Mouse (Mus musculus): ENCODE results near the gene Nxnl2.

The Nxnl2 gene

GRCm38 (mm10) chr13:51170691-51171680 is at the start of gene Nxnl2:
Gene Nxnl2, plus strand, starts transcription at chr13:51171022.
- in situ Hi-C loops (cut with MboI; ENCODE audit: low pct_unique_long_range_greater_than_20kb in 1 of 2, low sequenced_read_pairs in 2 of 2, unreplicated experiment in 1 of 2): no loop called here

GRCm38 (mm10) chr13:51121966-51122365 is 48.9 kb upstream of the Nxnl2 start:
- in situ Hi-C loops (cut with MboI; ENCODE audit: low pct_unique_long_range_greater_than_20kb in 1 of 2, low sequenced_read_pairs in 2 of 2, unreplicated experiment in 1 of 2): loop anchor here in 1 of 2 experiments (25.0 kb wide), 1 partner anchor 290 kb away; the partner anchor contains the start of gene S1pr3

- in situ Hi-C loops (cut with MboI; ENCODE audit: low pct_unique_long_range_greater_than_20kb in 1 of 2, low sequenced_read_pairs in 2 of 2, unreplicated experiment in 1 of 2): loop anchor here in 1 of 2 experiments (25.0 kb wide), 1 partner anchor 290 kb away; the partner anchor contains the start of gene S1pr3
These were observed 48.1 kb upstream of the Nxnl2 start for GRCm38 (mm10) chr13:51122771-51123170.

GRCm38 (mm10) chr13:51125357-51125756 is 45.5 kb upstream of the Nxnl2 start:
- in situ Hi-C loops (cut with MboI; ENCODE audit: low pct_unique_long_range_greater_than_20kb in 1 of 2, low sequenced_read_pairs in 2 of 2, unreplicated experiment in 1 of 2): no loop called here

- in situ Hi-C loops (cut with MboI; ENCODE audit: low pct_unique_long_range_greater_than_20kb in 1 of 2, low sequenced_read_pairs in 2 of 2, unreplicated experiment in 1 of 2): no loop called here
These were observed 42.9 kb upstream of the Nxnl2 start for GRCm38 (mm10) chr13:51127906-51128305.

- in situ Hi-C loops (cut with MboI; ENCODE audit: low pct_unique_long_range_greater_than_20kb in 1 of 2, low sequenced_read_pairs in 2 of 2, unreplicated experiment in 1 of 2): no loop called here
These were observed 42.4 kb upstream of the Nxnl2 start for GRCm38 (mm10) chr13:51128417-51128816.

GRCm38 (mm10) chr13:51131179-51131578 is 39.6 kb upstream of the Nxnl2 start:
- in situ Hi-C loops (cut with MboI; ENCODE audit: low pct_unique_long_range_greater_than_20kb in 1 of 2, low sequenced_read_pairs in 2 of 2, unreplicated experiment in 1 of 2): no loop called here

GRCm38 (mm10) chr13:51136315-51136714 is 34.5 kb upstream of the Nxnl2 start:
- in situ Hi-C loops (cut with MboI; ENCODE audit: low pct_unique_long_range_greater_than_20kb in 1 of 2, low sequenced_read_pairs in 2 of 2, unreplicated experiment in 1 of 2): no loop called here

- in situ Hi-C loops (cut with MboI; ENCODE audit: low pct_unique_long_range_greater_than_20kb in 1 of 2, low sequenced_read_pairs in 2 of 2, unreplicated experiment in 1 of 2): no loop called here
These were observed 33.7 kb upstream of the Nxnl2 start for GRCm38 (mm10) chr13:51136996-51137701.

GRCm38 (mm10) chr13:51137702-51138031 is 33.2 kb upstream of the Nxnl2 start:
- in situ Hi-C loops (cut with MboI; ENCODE audit: low pct_unique_long_range_greater_than_20kb in 1 of 2, low sequenced_read_pairs in 2 of 2, unreplicated experiment in 1 of 2): no loop called here

GRCm38 (mm10) chr13:51147106-51147505 is 23.7 kb upstream of the Nxnl2 start:
- in situ Hi-C loops (cut with MboI; ENCODE audit: low pct_unique_long_range_greater_than_20kb in 1 of 2, low sequenced_read_pairs in 2 of 2, unreplicated experiment in 1 of 2): no loop called here

GRCm38 (mm10) chr13:51152966-51153669 is 17.7 kb upstream of the Nxnl2 start:
- in situ Hi-C loops (cut with MboI; ENCODE audit: low pct_unique_long_range_greater_than_20kb in 1 of 2, low sequenced_read_pairs in 2 of 2, unreplicated experiment in 1 of 2): no loop called here

- in situ Hi-C loops (cut with MboI; ENCODE audit: low pct_unique_long_range_greater_than_20kb in 1 of 2, low sequenced_read_pairs in 2 of 2, unreplicated experiment in 1 of 2): no loop called here
These were observed 17.2 kb upstream of the Nxnl2 start for GRCm38 (mm10) chr13:51153670-51154030.

- in situ Hi-C loops (cut with MboI; ENCODE audit: low pct_unique_long_range_greater_than_20kb in 1 of 2, low sequenced_read_pairs in 2 of 2, unreplicated experiment in 1 of 2): no loop called here
These were observed 15.4 kb upstream of the Nxnl2 start for GRCm38 (mm10) chr13:51155178-51156013.

- in situ Hi-C loops (cut with MboI; ENCODE audit: low pct_unique_long_range_greater_than_20kb in 1 of 2, low sequenced_read_pairs in 2 of 2, unreplicated experiment in 1 of 2): no loop called here
These were observed 14.8 kb upstream of the Nxnl2 start for GRCm38 (mm10) chr13:51156014-51156386.

GRCm38 (mm10) chr13:51157291-51157690 is 13.5 kb upstream of the Nxnl2 start:
- in situ Hi-C loops (cut with MboI; ENCODE audit: low pct_unique_long_range_greater_than_20kb in 1 of 2, low sequenced_read_pairs in 2 of 2, unreplicated experiment in 1 of 2): no loop called here

- in situ Hi-C loops (cut with MboI; ENCODE audit: low pct_unique_long_range_greater_than_20kb in 1 of 2, low sequenced_read_pairs in 2 of 2, unreplicated experiment in 1 of 2): no loop called here
These were observed 9.2 kb upstream of the Nxnl2 start for GRCm38 (mm10) chr13:51161672-51162071.

- in situ Hi-C loops (cut with MboI; ENCODE audit: low pct_unique_long_range_greater_than_20kb in 1 of 2, low sequenced_read_pairs in 2 of 2, unreplicated experiment in 1 of 2): no loop called here
These were observed 8.6 kb upstream of the Nxnl2 start for GRCm38 (mm10) chr13:51162246-51162645.
